Mouse (Mus musculus) midbrain, embryonic 14.5 days (tissue): Measurements from ENCODE around the gene Gm29049. TPM values are rescaled to one million over a fixed set of nuclear protein-coding genes. Genes with fewer than 3 reads are reported as not detected.
"Not testable (repeated sequence)": the region's sequence is repeated elsewhere in the genome, so short reads cannot be mapped to it uniquely, and the experiment has no call there.

Experiments
- ATAC-seq: fragments of 200-750 bp; cut with Nextera tagmentation; 2 replicates; pipeline ENCODE4 v1.8.0; 2017; ENCODE audit warnings: moderate number of reproducible peaks, moderate library complexity; ENCODE audit not compliant: low FRiP score, low TSS enrichment
- DNase-seq: peaks from one replicate; pipeline ENCODE4 v3.0.0-alpha.2; 2015
- H3K27ac ChIP-seq: fragments of 300-500 bp; sonication (generic); replicated peaks from 2 replicates; pipeline ENCODE4 v1.5.1; 2014; ENCODE audit warnings: mild to moderate bottlenecking, low read depth, low read length, moderate library complexity
- H3K27me3 ChIP-seq: fragments of 300-500 bp; sonication (generic); 2 replicates; pipeline ENCODE4 v1.6.1; 2014; ENCODE audit warnings: low read length, control low read depth, mixed read lengths; ENCODE audit not compliant: control insufficient read depth, insufficient read depth
- H3K36me3 ChIP-seq: fragments of 300-500 bp; sonication (generic); 2 replicates; pipeline ENCODE4 v1.6.1; 2014; ENCODE audit warnings: low read length, control low read depth; ENCODE audit not compliant: control insufficient read depth, insufficient read depth
- H3K4me1 ChIP-seq: fragments of 300-500 bp; sonication (generic); 2 replicates; pipeline ENCODE4 v1.6.1; 2014; ENCODE audit warnings: mild to moderate bottlenecking, antibody characterized with exemption, low read length, control low read depth; ENCODE audit not compliant: control insufficient read depth, insufficient read depth
- H3K4me2 ChIP-seq: fragments of 300-500 bp; sonication (generic); 2 replicates; pipeline ENCODE4 v1.6.1; 2014; ENCODE audit warnings: mild to moderate bottlenecking, low read length, moderate library complexity
- H3K4me3 ChIP-seq: fragments of 300-500 bp; sonication (generic); replicated peaks from 2 replicates; pipeline ENCODE4 v1.5.1; 2014; ENCODE audit warnings: low read depth, low read length
- H3K9ac ChIP-seq: fragments of 300-500 bp; sonication (generic); replicated peaks from 2 replicates; pipeline ENCODE4 v1.6.1; 2014; ENCODE audit warnings: mild to moderate bottlenecking, low read length, moderate library complexity
- H3K9me3 ChIP-seq: fragments of 300-500 bp; sonication (generic); 2 replicates; pipeline ENCODE4 v1.6.1; 2016; ENCODE audit warnings: low read length, control low read depth, mixed read lengths; ENCODE audit not compliant: control insufficient read depth
- WGBS: fragments of 180-500 bp; shearing (Covaris S2); extraction: QIAGEN DNeasy Blood & Tissue Kit; methylation state at CpG from one replicate; pipeline ENCODE4 v1.1.7; 2014; 5-methylcytosine and 5-hydroxymethylcytosine counted together
- polyA plus RNA-seq: library from polyadenylated mRNA; unstranded; fragments of >200 nt; fragmentation: Nextera tagmentation; extraction: Ambion mirVana; gene quantifications from 2 replicates; pipeline ENCODE4 v1.2.1, GENCODE M21; 2014

The Gm29049 gene
- not detected in 2 replicates for polyA plus RNA-seq

DNA sequence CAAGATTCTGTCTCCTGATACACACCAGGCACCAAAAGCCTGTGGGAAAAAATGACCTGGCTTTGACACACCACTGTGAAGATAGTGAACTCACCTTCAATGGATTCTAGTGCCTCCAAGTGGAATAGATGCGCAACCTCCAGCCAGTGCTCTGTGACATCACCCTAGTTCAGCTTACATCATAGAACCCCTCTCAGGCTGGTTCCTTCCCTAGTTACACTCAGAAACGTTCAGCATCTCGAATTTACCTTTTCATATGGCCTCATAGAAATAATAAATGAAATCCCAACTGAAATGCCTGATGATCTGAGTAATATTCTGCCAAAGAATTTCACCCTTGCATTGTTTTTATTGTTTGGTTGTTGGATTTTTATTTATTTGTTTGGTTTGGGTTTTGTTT lies at the start of gene Gm29049:
Gene Gm29049, minus strand, starts transcription at position 101 of the 400 bp plus-strand sequence.
- not testable (repeated sequence) for H3K36me3 ChIP-seq

More for the DNA sequence above, at the start of gene Gm29049:
- not testable (repeated sequence) for H3K4me1 ChIP-seq, H3K4me3 ChIP-seq, H3K4me2 ChIP-seq, DNase-seq, H3K9me3 ChIP-seq, H3K9ac ChIP-seq, H3K27me3 ChIP-seq, ATAC-seq, H3K27ac ChIP-seq
- WGBS = 59% methylated on average over 2 of the region's 3 CpGs

Other genes starting within 250 kb of the Gm29049 start
- gene Gm20825, start 74.3 kb upstream of the Gm29049 start, polyA plus RNA-seq = not detected in 2 replicates